Mouse (Mus musculus): ENCODE measurements around the gene Slc25a41. TPM values are rescaled to one million over a fixed set of nuclear protein-coding genes. Genes with fewer than 3 reads are reported as not detected.
A peak's percentile ranks its signal among the peaks of the same experiment; 100 is the strongest.

Slc25a41 gene
- polyA plus RNA-seq, 1 experiment from 2014 or later, result not detected

DNA sequence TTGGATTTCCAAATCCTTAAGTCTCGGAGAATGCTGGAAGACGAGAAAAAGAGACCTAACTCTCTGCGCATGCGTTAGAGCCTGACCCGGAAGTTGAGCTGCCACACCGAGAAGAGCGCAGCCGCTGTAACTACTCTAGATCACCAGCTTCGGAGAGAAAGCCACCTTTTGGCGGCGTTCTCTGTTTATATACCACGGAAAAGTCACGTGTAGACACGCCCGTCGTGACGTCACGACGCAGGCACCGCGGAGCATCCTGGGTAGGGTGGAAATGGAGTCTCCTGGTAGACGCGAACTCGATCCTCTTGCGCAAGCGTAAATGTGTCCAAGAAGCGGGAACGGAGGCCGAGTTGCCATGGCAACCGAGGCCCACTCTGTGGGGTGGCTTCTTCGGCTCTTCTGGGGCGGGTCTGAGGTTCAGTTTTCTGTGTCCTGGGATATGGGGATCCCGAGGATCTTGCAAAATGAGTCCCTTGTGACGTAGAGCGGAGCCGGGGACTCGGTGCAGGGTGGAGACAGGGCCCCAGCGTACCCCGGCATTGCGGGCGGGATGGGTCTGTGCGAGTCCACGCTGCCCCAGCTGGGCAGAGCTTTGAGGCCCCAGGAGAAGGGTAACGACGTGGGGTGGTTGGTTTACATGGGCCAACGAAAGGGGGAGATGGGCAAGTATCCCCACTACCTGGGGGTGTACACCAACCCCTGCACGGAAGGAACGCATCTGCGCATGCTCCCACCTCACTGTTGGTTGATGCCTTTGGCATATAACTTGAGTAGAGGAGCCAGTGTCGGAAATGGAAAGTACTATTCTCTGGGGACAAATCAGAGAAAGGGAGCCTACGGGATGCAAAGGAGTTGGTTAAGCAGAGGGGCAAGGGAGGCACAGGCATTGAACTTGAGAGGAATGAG, 30.0 kb downstream of the Slc25a41 start, which contains the start of the genes Gtf2f1 and Gm17949:
Gtf2f1 (minus strand) TSS at position 53 of the 906 bp plus-strand sequence.
Gm17949 (plus strand) TSS at position 234 of the 906 bp plus-strand sequence.
- Histone ChIP-seq H3K27me3 (ENCODE audit: control insufficient read depth, insufficient read depth, low read length) (no peaks in the 10 kb centered on the region), H3K4me2 (replicated peaks; ENCODE audit: low read depth, low read length) (peak within 1 kb of the TSS; percentile 80), H3K36me3 (ENCODE audit: control insufficient read depth, insufficient read depth, low read length) (peaks cover 23% of the 10 kb centered on the region), H3K9ac (replicated peaks; ENCODE audit: low read depth, low read length) (peak within 1 kb of the TSS; percentile 70), H3K4me1 (ENCODE audit: control insufficient read depth, insufficient read depth, low read length) (peaks cover 4% of the 10 kb centered on the region; the same call in 1 of the 2 replicates), H3K9me3 (ENCODE audit: control insufficient read depth, low read depth, low read length) (no peaks in the 10 kb centered on the region), H3K4me3 (ENCODE audit: low read depth, low read length) (peak within 1 kb of the TSS; percentile 77), H3K27ac (ENCODE audit: low read length) (peak within 1 kb of the TSS; percentile 89)
- peak; percentile 90 for ATAC-seq (ENCODE audit: insufficient number of reproducible peaks, insufficient read depth, low FRiP score, low read depth)
- under 1% methylated on average over 51 of the region's 51 CpGs for WGBS

DNA sequence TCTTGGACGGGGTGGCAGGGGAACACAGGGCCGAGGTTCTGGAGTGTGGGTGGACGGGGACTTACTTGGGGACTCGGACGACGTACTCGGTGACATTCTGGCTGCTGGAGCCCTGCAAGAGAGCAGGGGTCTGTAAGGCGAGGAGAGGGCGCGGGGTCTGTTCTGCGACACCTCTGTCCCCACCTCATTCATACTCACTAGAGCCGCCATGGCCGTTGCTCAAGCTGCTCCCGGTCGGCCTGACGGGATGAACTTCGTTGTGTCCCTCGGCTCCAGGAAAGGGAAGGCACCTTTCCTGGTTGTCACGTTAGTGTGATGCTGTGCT, 30.6 kb downstream of the Slc25a41 start:
- WGBS, result under 1% methylated on average over 19 of the region's 19 CpGs
- H3K4me1 ChIP-seq (ENCODE audit: control insufficient read depth, insufficient read depth, low read length), result peaks cover 4% of the 10 kb centered on the region; the same call in 1 of the 2 replicates
- H3K27ac ChIP-seq (ENCODE audit: low read length), result peak overlapping the region; percentile 64; the same call in 1 of the 2 replicates
- H3K36me3 ChIP-seq (ENCODE audit: control insufficient read depth, insufficient read depth, low read length), result peaks cover 25% of the 10 kb centered on the region
- H3K4me2 ChIP-seq (replicated peaks; ENCODE audit: low read depth, low read length), result peak overlapping the region; percentile 80
- H3K4me3 ChIP-seq (ENCODE audit: low read depth, low read length), result peak overlapping the region; percentile 77
- peak; percentile 23 for ATAC-seq (ENCODE audit: insufficient number of reproducible peaks, insufficient read depth, low FRiP score, low read depth)
- no peaks in the 10 kb centered on the region for H3K27me3 ChIP-seq (ENCODE audit: control insufficient read depth, insufficient read depth, low read length)
- peak overlapping the region; percentile 70 for H3K9ac ChIP-seq (replicated peaks; ENCODE audit: low read depth, low read length)
- no peaks in the 10 kb centered on the region for H3K9me3 ChIP-seq (ENCODE audit: control insufficient read depth, low read depth, low read length)

DNA sequence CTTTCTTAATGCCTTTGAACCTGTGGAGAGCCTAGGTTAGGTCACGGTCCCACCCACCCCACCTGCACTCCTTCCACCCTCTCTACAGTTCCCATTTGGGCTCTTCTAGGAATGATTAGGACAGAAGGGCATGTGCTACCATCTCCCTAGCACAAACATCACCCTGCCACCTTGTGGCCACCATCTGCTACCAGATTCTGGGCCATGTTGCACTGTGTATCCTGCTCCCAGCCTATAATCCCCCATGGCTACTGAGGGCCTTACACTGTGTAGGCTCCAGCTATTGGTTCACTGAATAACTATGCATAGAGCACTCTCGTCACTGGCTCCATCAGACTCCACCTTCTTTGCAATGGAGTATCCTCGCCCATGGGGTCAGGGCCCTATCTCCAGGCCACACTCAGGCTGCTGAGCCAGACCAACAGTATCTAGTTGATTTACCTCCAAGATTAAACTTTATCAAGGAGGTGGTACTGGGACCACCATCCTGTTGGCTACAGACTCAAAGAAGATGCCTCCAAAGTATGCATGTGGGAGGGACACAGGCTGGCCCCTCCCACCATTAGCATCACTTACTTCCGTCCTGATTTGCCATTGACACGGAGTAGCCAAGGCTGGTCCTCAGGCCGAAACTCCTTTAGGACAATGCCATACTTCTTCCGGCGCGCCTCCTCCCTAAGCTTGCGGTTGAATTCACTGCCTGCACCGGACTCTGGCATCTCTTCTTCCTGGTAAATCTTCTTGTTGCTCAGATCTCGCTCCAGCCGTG, 34.1 kb downstream of the Slc25a41 start:
- Histone ChIP-seq H3K27me3 (ENCODE audit: control insufficient read depth, insufficient read depth, low read length) (no peaks in the 10 kb centered on the region), H3K27ac (ENCODE audit: low read length) (no peak overlapping the region), H3K9me3 (ENCODE audit: control insufficient read depth, low read depth, low read length) (no peaks in the 10 kb centered on the region), H3K4me2 (replicated peaks; ENCODE audit: low read depth, low read length) (no peak overlapping the region), H3K4me3 (ENCODE audit: low read depth, low read length) (no peak overlapping the region), H3K36me3 (ENCODE audit: control insufficient read depth, insufficient read depth, low read length) (peaks cover 49% of the 10 kb centered on the region), H3K4me1 (ENCODE audit: control insufficient read depth, insufficient read depth, low read length) (peaks cover 4% of the 10 kb centered on the region; the same call in 1 of the 2 replicates), H3K9ac (replicated peaks; ENCODE audit: low read depth, low read length) (no peak overlapping the region)
- 91% methylated on average over 13 of the region's 13 CpGs for WGBS
- ATAC-seq (ENCODE audit: insufficient number of reproducible peaks, insufficient read depth, low FRiP score, low read depth), result no peak

DNA sequence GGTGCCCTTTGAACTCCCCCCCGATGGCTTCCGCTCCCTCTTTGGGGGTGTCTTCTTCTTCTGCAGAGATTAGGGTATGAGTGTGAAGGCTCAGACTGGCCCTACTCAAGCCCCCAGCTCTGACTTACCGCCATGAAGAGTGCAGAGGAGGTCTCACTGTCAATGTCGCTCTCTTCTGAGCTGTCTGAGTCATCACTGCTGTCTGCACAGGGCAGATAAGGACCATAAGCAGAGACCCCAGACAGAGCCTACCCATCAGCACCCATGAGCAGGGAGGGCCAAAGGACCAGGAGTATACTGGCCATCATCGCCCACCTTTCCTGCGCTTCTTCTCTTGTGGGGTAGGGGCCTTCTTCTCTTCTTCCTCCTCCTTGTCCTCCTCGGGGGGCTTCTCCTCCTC, 37.5 kb downstream of the Slc25a41 start:
- H3K9ac ChIP-seq (replicated peaks; ENCODE audit: low read depth, low read length), result no peak overlapping the region
- H3K36me3 ChIP-seq (ENCODE audit: control insufficient read depth, insufficient read depth, low read length), result peaks cover 46% of the 10 kb centered on the region
- ATAC-seq (ENCODE audit: insufficient number of reproducible peaks, insufficient read depth, low FRiP score, low read depth), result no peak
- no peak overlapping the region for H3K4me3 ChIP-seq (ENCODE audit: low read depth, low read length)
- no peak overlapping the region for H3K4me2 ChIP-seq (replicated peaks; ENCODE audit: low read depth, low read length)
- no peaks in the 10 kb centered on the region for H3K4me1 ChIP-seq (ENCODE audit: control insufficient read depth, insufficient read depth, low read length)
- H3K9me3 ChIP-seq (ENCODE audit: control insufficient read depth, low read depth, low read length), result no peaks in the 10 kb centered on the region
- no peaks in the 10 kb centered on the region for H3K27me3 ChIP-seq (ENCODE audit: control insufficient read depth, insufficient read depth, low read length)
- 92% methylated on average over 7 of the region's 7 CpGs for WGBS
- H3K27ac ChIP-seq (ENCODE audit: low read length), result no peak overlapping the region

DNA sequence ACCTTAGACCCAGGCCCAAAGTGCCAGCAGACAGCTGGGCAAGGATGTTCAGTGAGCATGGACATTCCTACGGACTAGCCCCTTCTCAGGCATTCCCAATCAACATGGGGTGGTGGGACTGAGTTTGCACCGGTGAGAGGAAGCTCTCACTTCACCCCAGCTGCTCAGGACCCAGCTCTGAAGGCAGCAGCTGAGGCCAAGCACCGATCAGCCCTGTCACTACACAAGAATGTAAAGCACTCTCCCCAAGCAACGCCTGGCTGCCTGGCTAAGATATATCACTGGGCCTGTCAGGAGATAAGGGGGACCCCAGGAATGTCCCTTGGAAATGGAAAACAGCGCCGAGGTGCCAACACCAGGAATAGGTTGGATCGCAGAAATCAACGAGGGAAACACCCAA, 40.2 kb downstream of the Slc25a41 start:
- no peak for ATAC-seq (ENCODE audit: insufficient number of reproducible peaks, insufficient read depth, low FRiP score, low read depth)
- no peak overlapping the region for H3K4me2 ChIP-seq (replicated peaks; ENCODE audit: low read depth, low read length)
- 52% methylated on average over 8 of the region's 8 CpGs for WGBS
- H3K4me3 ChIP-seq (ENCODE audit: low read depth, low read length), result no peak overlapping the region
- no peaks in the 10 kb centered on the region for H3K27me3 ChIP-seq (ENCODE audit: control insufficient read depth, insufficient read depth, low read length)
- H3K9ac ChIP-seq (replicated peaks; ENCODE audit: low read depth, low read length), result no peak overlapping the region
- H3K36me3 ChIP-seq (ENCODE audit: control insufficient read depth, insufficient read depth, low read length), result peaks cover 32% of the 10 kb centered on the region
- H3K4me1 ChIP-seq (ENCODE audit: control insufficient read depth, insufficient read depth, low read length), result peaks cover 7% of the 10 kb centered on the region; the same call in 1 of the 2 replicates
- no peak overlapping the region for H3K27ac ChIP-seq (ENCODE audit: low read length)
- no peaks in the 10 kb centered on the region for H3K9me3 ChIP-seq (ENCODE audit: control insufficient read depth, low read depth, low read length)

DNA sequence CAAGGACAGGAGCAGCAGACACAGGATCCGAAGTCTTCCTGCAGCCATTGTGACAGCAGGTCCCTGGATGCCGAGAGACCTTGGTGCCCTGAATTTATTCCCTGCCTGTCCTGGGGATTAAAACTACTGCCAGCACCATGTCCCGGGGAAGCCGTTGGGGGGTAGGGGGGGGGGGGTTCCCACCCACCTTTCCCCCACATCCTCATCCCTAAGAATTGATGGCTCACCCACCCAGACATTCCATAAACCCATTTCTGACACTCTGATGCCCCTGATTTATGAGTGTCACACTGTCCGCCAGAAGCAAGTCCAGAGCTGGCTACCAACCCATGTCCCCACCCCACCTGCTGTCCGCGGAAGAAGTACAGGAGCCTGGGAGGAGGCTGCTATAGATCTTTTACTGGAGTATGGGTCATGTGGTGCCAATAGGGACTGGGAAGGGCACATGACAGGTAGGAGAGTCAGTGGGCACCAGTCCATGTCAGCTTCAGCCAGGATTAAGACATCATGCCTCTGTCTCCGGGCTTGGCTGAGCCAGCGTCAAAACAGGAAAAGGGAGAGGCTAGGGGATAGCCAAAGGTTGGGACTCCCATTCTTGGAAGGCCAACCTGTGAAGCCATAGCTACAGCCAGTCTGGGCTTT, 41.4 kb downstream of the Slc25a41 start, which contains the start of gene Pspn:
Pspn (minus strand) TSS at position 51 of the 642 bp plus-strand sequence.
- Histone ChIP-seq H3K9ac (replicated peaks; ENCODE audit: low read depth, low read length) (no peak within 1 kb of the TSS), H3K4me3 (ENCODE audit: low read depth, low read length) (no peak within 1 kb of the TSS), H3K27me3 (ENCODE audit: control insufficient read depth, insufficient read depth, low read length) (no peaks in the 10 kb centered on the region), H3K4me2 (replicated peaks; ENCODE audit: low read depth, low read length) (no peak within 1 kb of the TSS), H3K36me3 (ENCODE audit: control insufficient read depth, insufficient read depth, low read length) (peaks cover 33% of the 10 kb centered on the region), H3K27ac (ENCODE audit: low read length) (no peak within 1 kb of the TSS), H3K9me3 (ENCODE audit: control insufficient read depth, low read depth, low read length) (no peaks in the 10 kb centered on the region), H3K4me1 (ENCODE audit: control insufficient read depth, insufficient read depth, low read length) (peaks cover 7% of the 10 kb centered on the region; the same call in 1 of the 2 replicates)
- 88% methylated on average over 9 of the region's 9 CpGs for WGBS
- no peak for ATAC-seq (ENCODE audit: insufficient number of reproducible peaks, insufficient read depth, low FRiP score, low read depth)

DNA sequence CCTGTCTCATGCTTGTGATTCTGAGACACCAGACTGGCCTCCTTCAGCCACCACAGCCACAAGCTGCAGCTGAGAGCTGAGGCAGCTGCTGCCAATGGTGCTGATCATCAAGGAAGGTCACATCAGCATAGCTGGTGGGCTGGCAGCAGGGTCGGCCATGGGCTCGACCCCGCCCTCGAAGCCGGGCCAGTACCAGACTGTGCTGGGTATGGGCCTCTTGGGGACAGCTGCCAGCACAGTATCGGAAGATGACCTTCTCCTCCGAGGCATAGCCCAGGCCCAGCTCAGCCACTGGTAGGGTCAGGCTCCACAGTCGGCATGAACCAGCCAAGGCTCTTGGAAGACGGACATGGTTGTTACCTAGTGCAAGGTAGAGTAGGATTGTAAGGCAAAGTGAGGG, 42.0 kb downstream of the Slc25a41 start:
- H3K9ac ChIP-seq (replicated peaks; ENCODE audit: low read depth, low read length), result no peak overlapping the region
- no peaks in the 10 kb centered on the region for H3K9me3 ChIP-seq (ENCODE audit: control insufficient read depth, low read depth, low read length)
- no peak overlapping the region for H3K27ac ChIP-seq (ENCODE audit: low read length)
- no peak overlapping the region for H3K4me3 ChIP-seq (ENCODE audit: low read depth, low read length)
- ATAC-seq (ENCODE audit: insufficient number of reproducible peaks, insufficient read depth, low FRiP score, low read depth), result no peak
- no peak overlapping the region for H3K4me2 ChIP-seq (replicated peaks; ENCODE audit: low read depth, low read length)
- peaks cover 35% of the 10 kb centered on the region for H3K36me3 ChIP-seq (ENCODE audit: control insufficient read depth, insufficient read depth, low read length)
- H3K4me1 ChIP-seq (ENCODE audit: control insufficient read depth, insufficient read depth, low read length), result peaks cover 7% of the 10 kb centered on the region; the same call in 1 of the 2 replicates
- no peaks in the 10 kb centered on the region for H3K27me3 ChIP-seq (ENCODE audit: control insufficient read depth, insufficient read depth, low read length)
- WGBS, result 92% methylated on average over 9 of the region's 9 CpGs
